Mouse (Mus musculus): ENCODE results near the gene Afg3l1.

- TF ChIP-seq CTCF (IDR thresholded peaks at IDR 0.05; ENCODE audit: control insufficient read depth, insufficient read depth, low read length) (no peak), POLR2A (IDR thresholded peaks at IDR 0.05; ENCODE audit: borderline replicate concordance, control insufficient read depth, low read depth, low read length) (no peak)
Measured at GRCm38 (mm10) chr8:123445981-123446380, 31.7 kb upstream of the Afg3l1 start.

Data from bone marrow, adult 2 months (tissue).